Mouse (Mus musculus) liver, postnatal 0 days (tissue): ENCODE data around the gene Bsnd. TPM values are rescaled to one million over a fixed set of nuclear protein-coding genes. Genes with fewer than 3 reads are reported as not detected.

Experiments used
- ATAC-seq: fragments of 200-750 bp; cut with Nextera tagmentation; 2 replicates; pipeline ENCODE4 v1.8.0; 2017; ENCODE audit warnings: mild to moderate bottlenecking, moderate library complexity
- DNase-seq: peaks from one replicate; pipeline ENCODE4 v3.0.0-alpha.2; 2016
- H3K27ac ChIP-seq: fragments of 300-500 bp; sonication (generic); 2 replicates; pipeline ENCODE4 v1.5.1; 2014; ENCODE audit warnings: antibody characterized with exemption, moderate library complexity, mild to moderate bottlenecking, low read depth
- H3K27me3 ChIP-seq: fragments of 300-500 bp; sonication (generic); 2 replicates; pipeline ENCODE4 v1.6.1; 2014; ENCODE audit warnings: low read length, control low read depth, mixed read lengths; ENCODE audit not compliant: insufficient read depth
- H3K36me3 ChIP-seq: fragments of 300-500 bp; sonication (generic); replicated peaks from 2 replicates; pipeline ENCODE4 v1.6.1; 2014; ENCODE audit warnings: mild to moderate bottlenecking, control low read depth, low read length, moderate library complexity, mixed read lengths; ENCODE audit not compliant: insufficient read depth
- H3K4me1 ChIP-seq: fragments of 300-500 bp; sonication (generic); 2 replicates; pipeline ENCODE4 v1.6.1; 2014; ENCODE audit warnings: antibody characterized with exemption, mild to moderate bottlenecking, control low read depth; ENCODE audit not compliant: insufficient read depth
- H3K4me2 ChIP-seq: fragments of 300-500 bp; sonication (generic); 2 replicates; pipeline ENCODE4 v1.6.1; 2014; ENCODE audit warnings: low read depth, mild to moderate bottlenecking, low read length, moderate library complexity, mixed read lengths
- H3K4me3 ChIP-seq: fragments of 300-500 bp; sonication (generic); 2 replicates; pipeline ENCODE4 v1.5.1; 2014; ENCODE audit warnings: low read depth, low read length
- H3K9ac ChIP-seq: fragments of 300-500 bp; sonication (generic); replicated peaks from 2 replicates; pipeline ENCODE4 v1.6.1; 2014; ENCODE audit warnings: mild to moderate bottlenecking, moderate library complexity
- H3K9me3 ChIP-seq: fragments of 300-500 bp; sonication (generic); 2 replicates; pipeline ENCODE4 v1.6.1; 2016; ENCODE audit warnings: mild to moderate bottlenecking, control low read depth, low read length, mixed read lengths
- CTCF ChIP-seq: sonication (generic); IDR thresholded peaks from 2 replicates; pipeline ENCODE4 v1.5.1; 2016; ENCODE audit warnings: antibody characterized with exemption, low read depth
- EP300 ChIP-seq: IDR thresholded peaks from 2 replicates; pipeline ENCODE4 v1.6.1; 2016; ENCODE audit warnings: antibody characterized with exemption, low read depth, mild to moderate bottlenecking
- WGBS: fragments of 180-500 bp; shearing (Covaris S2); extraction: QIAGEN DNeasy Blood & Tissue Kit; methylation state at CpG from one replicate; pipeline ENCODE4 v1.1.7; 2014; ENCODE audit not compliant: insufficient replicate concordance; 5-methylcytosine and 5-hydroxymethylcytosine counted together
- polyA plus RNA-seq: library from polyadenylated mRNA; unstranded; fragments of >200 nt; fragmentation: Nextera tagmentation; extraction: Ambion mirVana; gene quantifications from 2 replicates; pipeline ENCODE4 v1.2.1, GENCODE M21; 2015

Gene Bsnd
- polyA plus RNA-seq, 1 experiment from 2014 or later: not detected

GRCm38 (mm10) chr4:106438763-106439162 is 53.3 kb downstream of the Bsnd start:
- H3K9me3 ChIP-seq: no peaks in the 10 kb centered on the region
- 80% methylated on average over 5 of the region's 5 CpGs for WGBS
- ATAC-seq (no peak), DNase-seq (no peak)
- H3K27ac ChIP-seq: no peak overlapping the region
- no peak overlapping the region for H3K4me2 ChIP-seq
- H3K4me3 ChIP-seq: no peak overlapping the region
- H3K36me3 ChIP-seq: peaks cover 69% of the 10 kb centered on the region
- no peaks in the 10 kb centered on the region for H3K4me1 ChIP-seq
- H3K9ac ChIP-seq: no peak overlapping the region
- no peak for TF ChIP-seq CTCF
- TF ChIP-seq EP300: no peak
- no peaks in the 10 kb centered on the region for H3K27me3 ChIP-seq

DNA sequence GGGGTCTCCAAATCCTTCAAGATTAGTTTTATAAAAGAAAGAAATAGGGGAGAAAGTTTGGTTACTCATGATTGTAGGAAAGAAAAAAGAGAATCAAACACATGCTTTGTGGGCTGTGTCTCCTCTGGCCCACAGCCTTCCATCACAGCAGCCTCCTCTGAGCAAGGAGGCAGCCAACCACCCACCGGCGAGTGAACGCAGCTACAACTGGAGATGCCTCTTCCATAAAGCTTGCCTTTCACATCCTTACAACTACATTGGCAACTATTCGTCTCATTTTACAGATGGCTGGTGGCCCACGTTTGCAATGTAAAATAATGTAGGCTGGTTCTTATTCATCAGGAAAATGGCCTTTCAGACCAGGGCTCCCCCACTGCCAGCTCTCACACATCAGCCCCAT is 54.9 kb downstream of the Bsnd start:
- 95% methylated on average over 5 of the region's 5 CpGs for WGBS
- H3K4me2 ChIP-seq: no peak overlapping the region
- no peaks in the 10 kb centered on the region for H3K27me3 ChIP-seq
- no peak for DNase-seq
- no peak for ATAC-seq
- H3K4me3 ChIP-seq: no peak overlapping the region
- no peak overlapping the region for H3K27ac ChIP-seq
- no peaks in the 10 kb centered on the region for H3K4me1 ChIP-seq
- H3K36me3 ChIP-seq: peaks cover 70% of the 10 kb centered on the region
- no peak overlapping the region for H3K9ac ChIP-seq
- no peak for TF ChIP-seq CTCF
- no peak for TF ChIP-seq EP300
- no peaks in the 10 kb centered on the region for H3K9me3 ChIP-seq

- 77% methylated on average over 4 of the region's 4 CpGs for WGBS
- Histone ChIP-seq H3K36me3 (peaks cover 71% of the 10 kb centered on the region), H3K9me3 (no peaks in the 10 kb centered on the region), H3K4me3 (no peak overlapping the region), H3K27me3 (no peaks in the 10 kb centered on the region), H3K27ac (no peak overlapping the region), H3K4me1 (no peaks in the 10 kb centered on the region), H3K4me2 (no peak overlapping the region), H3K9ac (no peak overlapping the region)
- DNase-seq (no peak), ATAC-seq (no peak)
- TF ChIP-seq CTCF: peak; percentile 79
- TF ChIP-seq EP300: no peak
Measured at GRCm38 (mm10) chr4:106436475-106436874, 55.6 kb downstream of the Bsnd start.

GRCm38 (mm10) chr4:106435426-106435825 is 56.7 kb downstream of the Bsnd start:
- Histone ChIP-seq H3K4me3 (no peak overlapping the region), H3K4me1 (no peaks in the 10 kb centered on the region), H3K9ac (no peak overlapping the region), H3K4me2 (no peak overlapping the region), H3K27me3 (no peaks in the 10 kb centered on the region), H3K27ac (no peak overlapping the region), H3K36me3 (peaks cover 76% of the 10 kb centered on the region), H3K9me3 (no peaks in the 10 kb centered on the region)
- no peak for ATAC-seq
- WGBS: 81% methylated on average over 2 of the region's 2 CpGs
- DNase-seq: no peak
- no peak for TF ChIP-seq CTCF
- no peak for TF ChIP-seq EP300

Other genes with a start within 250 kb of the Bsnd start
- 4.7 TPM in 2 replicates for gene Usp24, start 176.1 kb downstream of the Bsnd start, polyA plus RNA-seq
- gene Pcsk9, start 28.0 kb downstream of the Bsnd start, polyA plus RNA-seq: 9.0 and 9.8 TPM in 2 replicates
- 13.6 and 17.1 TPM in 2 replicates for gene Dhcr24, start 68.8 kb upstream of the Bsnd start, polyA plus RNA-seq
- gene Lexm, start 125.0 kb upstream of the Bsnd start, polyA plus RNA-seq: not detected in 2 replicates
- not detected in 2 replicates for gene Ttc22, start 130.1 kb upstream of the Bsnd start, polyA plus RNA-seq
- 3.9 and 4.3 TPM in 2 replicates for gene Pars2, start 158.8 kb upstream of the Bsnd start, polyA plus RNA-seq
- gene Ttc4, start 186.7 kb upstream of the Bsnd start, polyA plus RNA-seq: 18.3 and 19.5 TPM in 2 replicates
- 0.07 and 0.08 TPM in 2 replicates for gene Mroh7, start 238.6 kb upstream of the Bsnd start, polyA plus RNA-seq
- gene Fam151a, start 241.6 kb upstream of the Bsnd start, polyA plus RNA-seq: 0.07 TPM in 1 of 2 replicates, not detected in the other